Mouse (Mus musculus): ENCODE results near the gene Npepps.

- no peak for TF ChIP-seq CTCF (IDR thresholded peaks at IDR 0.05; ENCODE audit: insufficient read depth, low read depth, low read length)
- TF ChIP-seq POLR2A (IDR thresholded peaks at IDR 0.05; ENCODE audit: insufficient read depth, low read depth, low read length) = no peak
Measured at GRCm38 (mm10) chr11:97175499-97175898, 104.9 kb downstream of the Npepps start.
